In the genomic region with DNA sequence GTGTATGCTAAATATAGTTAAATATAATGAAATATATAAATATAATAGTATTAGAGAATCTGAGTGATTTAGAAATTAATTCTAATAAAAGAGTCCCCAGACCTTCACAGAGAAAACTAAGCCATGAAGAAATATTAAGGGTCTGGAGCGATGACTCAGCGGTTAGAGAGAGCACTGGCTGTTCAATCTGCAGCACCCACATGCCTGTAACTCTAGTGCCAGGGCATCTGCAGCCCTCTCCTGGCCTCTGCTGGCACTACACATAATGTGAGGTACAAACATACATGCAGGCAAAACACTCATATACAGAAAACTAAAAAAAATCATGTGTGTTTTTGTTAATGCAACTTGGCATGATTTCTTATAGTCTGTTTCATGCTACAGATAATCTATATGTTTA, we compare ENCODE assay signal across 9 mouse cellular contexts. TPM values are rescaled to one million over a fixed set of nuclear protein-coding genes. Genes with fewer than 3 reads are reported as not detected.
DNase-seq lines count a peak whose midpoint lies in the region; ATAC-seq and TF ChIP-seq lines count a peak whose summit lies in the region.
"Had no signal": no experiment of that assay in that cellular context is flagged by ENCODE, and none has a peak within 500 bp of the region (broad histone marks: within the 10 kb centered on the region; RNA-seq: fewer than 3 reads in every experiment).

No protein-coding gene starts in this region.

- no peaks in the 10 kb centered on the region for H3K79me2 ChIP-seq in MEL (ENCODE audit: control insufficient read depth, insufficient read depth, low read length, poor library complexity)

- peak; percentile 28 for TF ChIP-seq RAD21 in MEL (IDR thresholded peaks at IDR 0.05; ENCODE audit: low read depth, low read length)

- TF ChIP-seq CTCF in MEL (IDR thresholded peaks at IDR 0.05 in 2 of 3, conservative IDR thresholded peaks at IDR 0.05 in 1 of 3; ENCODE audit: control insufficient read depth in 1 of 3, insufficient read depth in 1 of 3, low read depth in 2 of 3, low read length in 3 of 3, poor library complexity in 1 of 3, severe bottlenecking in 1 of 3), result peak in 2 of 3 experiments; percentile 24 to 48; a peak in 3 of 6 replicates

- 90% methylated on average over 2 of the region's 2 CpGs for WGBS in limb, embryonic 11.5 days
- WGBS in limb, embryonic 10.5 days, result 95% methylated on average over 2 of the region's 2 CpGs

- H3K9me3 ChIP-seq in limb, embryonic 11.5 days (ENCODE audit: control insufficient read depth, low read length), result no peaks in the 10 kb centered on the region
- H3K9me3 ChIP-seq in limb, embryonic 10.5 days (replicated peaks), result no peaks in the 10 kb centered on the region
- no peaks in the 10 kb centered on the region for H3K9me3 ChIP-seq in MEL (replicated peaks; ENCODE audit: insufficient read depth, low read length)
- H3K9me3 ChIP-seq: limb, embryonic 12.5 days had no signal

- TF ChIP-seq EP300 in MEL (IDR thresholded peaks at IDR 0.05; ENCODE audit: low read depth in 1 of 2, low read length in 2 of 2), result no peak

- no peak overlapping the region for H3K9ac ChIP-seq in limb, embryonic 11.5 days (ENCODE audit: low read length)
- no peak overlapping the region for H3K9ac ChIP-seq in MEL (ENCODE audit: control insufficient read depth, low read depth, low read length, poor library complexity, severe bottlenecking)
- H3K9ac ChIP-seq: limb, embryonic 12.5 days had no signal

- H3K4me2 ChIP-seq in limb, embryonic 11.5 days (ENCODE audit: low read depth, severe bottlenecking), result no peak overlapping the region
- H3K4me2 ChIP-seq: limb, embryonic 12.5 days had no signal

- no peaks in the 10 kb centered on the region for H3K36me3 ChIP-seq in limb, embryonic 11.5 days (ENCODE audit: control insufficient read depth, insufficient read depth, low read length)
- H3K36me3 ChIP-seq in limb, embryonic 10.5 days, result peaks cover 55% of the 10 kb centered on the region
- peaks cover 0 to 6% of the 10 kb centered on the region in 2 experiments; a peak in 2 of 4 replicates for H3K36me3 ChIP-seq in MEL (ENCODE audit: control insufficient read depth in 1 of 2, insufficient read depth in 2 of 2, low read length in 2 of 2)

- ATAC-seq in limb, embryonic 11.5 days (ENCODE audit: insufficient number of reproducible peaks, low FRiP score, low TSS enrichment, low read depth), result no peak
- 0 out of 2 replicates have a peak, but pooled peaks have one; percentile 57 for ATAC-seq in erythroid progenitor cell, adult 5-6 weeks (replicated peaks; ENCODE audit: low FRiP score, poor library complexity, severe bottlenecking)
- ATAC-seq in frontal cortex, adult (ENCODE audit: low TSS enrichment), result no peak

- peak; percentile 23 for DNase-seq in limb, embryonic 11.5 days (ENCODE audit: low spot score)
- DNase-seq in limb, embryonic 10.5 days (ENCODE audit: low spot score), result no peak
- DNase-seq in MEL (ENCODE audit: low read depth, low spot score), result peak; percentile 68
- DNase-seq in retina, postnatal 1 day, result peak; percentile 29
- no peak for DNase-seq in yolk sac, embryonic 10.5 days (ENCODE audit: low spot score)
- DNase-seq in gastrocnemius, postnatal 36 days, result no peak

- H3K27ac ChIP-seq in limb, embryonic 11.5 days (replicated peaks; ENCODE audit: low read depth, low read length), result no peak overlapping the region
- H3K27ac ChIP-seq in limb, embryonic 10.5 days, result no peak overlapping the region
- H3K27ac ChIP-seq in MEL (ENCODE audit: control insufficient read depth, low read depth, low read length), result no peak overlapping the region
- H3K27ac ChIP-seq: limb, embryonic 12.5 days had no signal

- no peak for TF ChIP-seq POLR2A in MEL (IDR thresholded peaks at IDR 0.05; ENCODE audit: control insufficient read depth in 1 of 2, insufficient read depth in 1 of 2, low read depth in 1 of 2, low read length in 2 of 2, poor library complexity in 1 of 2)

- intact Hi-C loops in gastrocnemius, postnatal 36 days (cut with DNase I), result no loop called here

- no peaks in the 10 kb centered on the region for H3K27me3 ChIP-seq in limb, embryonic 11.5 days (ENCODE audit: control insufficient read depth, insufficient read depth, low read length)
- H3K27me3 ChIP-seq in limb, embryonic 10.5 days (ENCODE audit: low read depth, poor library complexity, severe bottlenecking), result no peaks in the 10 kb centered on the region
- H3K27me3 ChIP-seq in MEL (ENCODE audit: control insufficient read depth in 1 of 2, insufficient read depth in 2 of 2, low read length in 2 of 2), result no peaks in the 10 kb centered on the region
- H3K27me3 ChIP-seq: limb, embryonic 12.5 days had no signal

- H3K4me1 ChIP-seq in limb, embryonic 11.5 days (ENCODE audit: control insufficient read depth, insufficient read depth, low read length), result no peaks in the 10 kb centered on the region
- no peaks in the 10 kb centered on the region for H3K4me1 ChIP-seq in limb, embryonic 10.5 days
- H3K4me1 ChIP-seq in MEL (ENCODE audit: control insufficient read depth in 1 of 2, insufficient read depth in 2 of 2, low read length in 2 of 2), result no peaks in the 10 kb centered on the region
- H3K4me1 ChIP-seq: limb, embryonic 12.5 days had no signal

- H3K4me3 ChIP-seq in limb, embryonic 11.5 days (ENCODE audit: low read depth, low read length), result no peak overlapping the region
- H3K4me3 ChIP-seq in limb, embryonic 10.5 days, result no peak overlapping the region
- H3K4me3 ChIP-seq in MEL (ENCODE audit: control insufficient read depth in 1 of 2, insufficient read depth in 1 of 2, low read depth in 2 of 2, low read length in 2 of 2), result no peak overlapping the region
- H3K4me3 ChIP-seq: limb, embryonic 12.5 days had no signal

TF ChIP-seq in MEL, 35 proteins besides CTCF, POLR2A, EP300 and RAD21 (continues in another document):
- peak; percentile 66; the same call in 1 of the 2 replicates for TF ChIP-seq MAFK (IDR thresholded peaks at IDR 0.05; ENCODE audit: borderline replicate concordance, low read depth, low read length)
- TF ChIP-seq ETS1 (IDR thresholded peaks at IDR 0.05; ENCODE audit: low read depth, low read length), result no peak
- TF ChIP-seq JUND (IDR thresholded peaks at IDR 0.05; ENCODE audit: low read depth, low read length), result no peak
- TF ChIP-seq NELFE (IDR thresholded peaks at IDR 0.05; ENCODE audit: low read depth, low read length), result no peak
- no peak for TF ChIP-seq GABPA (IDR thresholded peaks at IDR 0.05; ENCODE audit: low read depth, low read length)
- TF ChIP-seq GATA1 (IDR thresholded peaks at IDR 0.05; ENCODE audit: low read depth, low read length), result no peak

RNA-seq across cellular contexts. Expression of gene Nkap, which starts 18.4 kb away (rescaled TPM):
- 24.9 and 26.3 TPM in 2 replicates for polyA plus RNA-seq in limb, embryonic 11.5 days (2014; fragmentation: Nextera tagmentation; extraction: Ambion mirVana)
- 16.8 and 20.2 TPM in 2 replicates for polyA plus RNA-seq in limb, embryonic 10.5 days (2016; fragmentation: Nextera tagmentation; extraction: Ambion mirVana)
- 9.1 and 10.5 TPM in 2 replicates for total RNA-seq in MEL (2012; rRNA removed)
- polyA plus RNA-seq in MEL (2012; ENCODE audit: insufficient read depth in 1 of 2, insufficient read length in 2 of 2, low read depth in 1 of 2, low replicate concordance in 2 of 2, missing spikeins in 1 of 2), result 10 to 100 TPM in 1 of 2 experiments, not detected in 1; 14.5 TPM
- 6.8 and 14.3 TPM in 2 replicates for total RNA-seq in erythroid progenitor cell, adult 5-6 weeks (2015; ENCODE audit: low replicate concordance)
- 9.7 and 57.9 TPM in 2 replicates for total RNA-seq in erythroid progenitor cell, adult 5-6 weeks (2017; ENCODE audit: low replicate concordance)
- total RNA-seq in gastrocnemius, postnatal 36 days (2021), result 1 to 10 TPM; 5.6 to 8.8 TPM

RNA-seq across cellular contexts. Expression of gene Akap14, which starts 23.7 kb away (rescaled TPM):
- 0.24 TPM in 1 of 2 replicates, not detected in the other for polyA plus RNA-seq in limb, embryonic 11.5 days (2014; fragmentation: Nextera tagmentation; extraction: Ambion mirVana)
- not detected in 2 replicates for polyA plus RNA-seq in limb, embryonic 10.5 days (2016; fragmentation: Nextera tagmentation; extraction: Ambion mirVana)
- total RNA-seq in MEL (2012; rRNA removed), result not detected in 2 replicates
- under 1 TPM in 1 of 2 experiments, not detected in 1; 0.08 TPM for polyA plus RNA-seq in MEL (2012; ENCODE audit: insufficient read depth in 1 of 2, insufficient read length in 2 of 2, low read depth in 1 of 2, low replicate concordance in 2 of 2, missing spikeins in 1 of 2)
- not detected in 2 replicates for total RNA-seq in erythroid progenitor cell, adult 5-6 weeks (2015; ENCODE audit: low replicate concordance)
- not detected in 2 replicates for total RNA-seq in erythroid progenitor cell, adult 5-6 weeks (2017; ENCODE audit: low replicate concordance)
- total RNA-seq in gastrocnemius, postnatal 36 days (2021), result not detected
- polyA plus RNA-seq: limb, embryonic 12.5 days had no signal

RNA-seq across cellular contexts. Expression of gene Upf3b, which starts 34.8 kb away (rescaled TPM):
- 21.8 and 22.4 TPM in 2 replicates for polyA plus RNA-seq in limb, embryonic 11.5 days (2014; fragmentation: Nextera tagmentation; extraction: Ambion mirVana)
- 14.0 and 18.4 TPM in 2 replicates for polyA plus RNA-seq in limb, embryonic 10.5 days (2016; fragmentation: Nextera tagmentation; extraction: Ambion mirVana)
- total RNA-seq in MEL (2012; rRNA removed), result 13.0 and 14.0 TPM in 2 replicates
- 10 to 100 TPM in 1 of 2 experiments, not detected in 1; 25.0 TPM for polyA plus RNA-seq in MEL (2012; ENCODE audit: insufficient read depth in 1 of 2, insufficient read length in 2 of 2, low read depth in 1 of 2, low replicate concordance in 2 of 2, missing spikeins in 1 of 2)
- total RNA-seq in erythroid progenitor cell, adult 5-6 weeks (2015; ENCODE audit: low replicate concordance), result 55.1 and 75.5 TPM in 2 replicates
- total RNA-seq in erythroid progenitor cell, adult 5-6 weeks (2017; ENCODE audit: low replicate concordance), result 74.7 and 95.0 TPM in 2 replicates
- total RNA-seq in gastrocnemius, postnatal 36 days (2021), result 1 to 10 TPM; 8.4 to 9.7 TPM

RNA-seq across cellular contexts. Expression of gene Ndufa1, which starts 46.0 kb away (rescaled TPM):
- polyA plus RNA-seq in limb, embryonic 11.5 days (2014; fragmentation: Nextera tagmentation; extraction: Ambion mirVana), result 358 and 365 TPM in 2 replicates
- polyA plus RNA-seq in limb, embryonic 10.5 days (2016; fragmentation: Nextera tagmentation; extraction: Ambion mirVana), result 329 and 348 TPM in 2 replicates
- total RNA-seq in MEL (2012; rRNA removed), result 322 and 341 TPM in 2 replicates
- 100 to 1,000 TPM in 1 of 2 experiments, not detected in 1; 245 TPM for polyA plus RNA-seq in MEL (2012; ENCODE audit: insufficient read depth in 1 of 2, insufficient read length in 2 of 2, low read depth in 1 of 2, low replicate concordance in 2 of 2, missing spikeins in 1 of 2)
- 26.3 and 59.5 TPM in 2 replicates for total RNA-seq in erythroid progenitor cell, adult 5-6 weeks (2015; ENCODE audit: low replicate concordance)
- total RNA-seq in erythroid progenitor cell, adult 5-6 weeks (2017; ENCODE audit: low replicate concordance), result 51.6 and 63.5 TPM in 2 replicates
- 100 to 1,000 TPM; 353 to 410 TPM for total RNA-seq in gastrocnemius, postnatal 36 days (2021)

RNA-seq across cellular contexts. Expression of gene Rnf113a1, which starts 46.1 kb away (rescaled TPM):
- polyA plus RNA-seq in limb, embryonic 11.5 days (2014; fragmentation: Nextera tagmentation; extraction: Ambion mirVana), result 11.7 and 12.1 TPM in 2 replicates
- 9.4 and 11.4 TPM in 2 replicates for polyA plus RNA-seq in limb, embryonic 10.5 days (2016; fragmentation: Nextera tagmentation; extraction: Ambion mirVana)
- 6.1 and 6.7 TPM in 2 replicates for total RNA-seq in MEL (2012; rRNA removed)
- polyA plus RNA-seq in MEL (2012; ENCODE audit: insufficient read depth in 1 of 2, insufficient read length in 2 of 2, low read depth in 1 of 2, low replicate concordance in 2 of 2, missing spikeins in 1 of 2), result 1 to 10 TPM in 1 of 2 experiments, not detected in 1; 8.8 TPM
- 1.4 and 2.1 TPM in 2 replicates for total RNA-seq in erythroid progenitor cell, adult 5-6 weeks (2015; ENCODE audit: low replicate concordance)
- total RNA-seq in erythroid progenitor cell, adult 5-6 weeks (2017; ENCODE audit: low replicate concordance), result not detected in 2 replicates
- 1 to 10 TPM; 1.9 to 3.4 TPM for total RNA-seq in gastrocnemius, postnatal 36 days (2021)

Comparison
In these comparisons a context has a peak if more than half of its experiments do, and no peak if none do; other contexts are left out.
1. DNase-seq: peak in limb, embryonic 11.5 days (single experiment), MEL (single experiment) and retina, postnatal 1 day (single experiment); none in limb, embryonic 10.5 days (single experiment), yolk sac, embryonic 10.5 days (single experiment) and gastrocnemius, postnatal 36 days (0 of 2).